Mouse (Mus musculus) erythroblast, embryonic 14.5 days (primary cell): ENCODE data around the gene Il17rc. TPM values are rescaled to one million over a fixed set of nuclear protein-coding genes. Genes with fewer than 3 reads are reported as not detected.

Experiments
- H3K27me3 ChIP-seq: 2 replicates; pipeline ENCODE4 v1.6.1; 2012; ENCODE audit warnings: inconsistent platforms; ENCODE audit not compliant: control insufficient read depth
- H3K36me3 ChIP-seq: 2 replicates; pipeline ENCODE4 v1.6.1; 2012; ENCODE audit warnings: mild to moderate bottlenecking, inconsistent platforms; ENCODE audit not compliant: control insufficient read depth
- H3K4me1 ChIP-seq: 2 replicates; pipeline ENCODE4 v1.6.1; 2012; ENCODE audit warnings: inconsistent platforms; ENCODE audit not compliant: control insufficient read depth
- H3K4me3 ChIP-seq: replicated peaks from 2 replicates; pipeline ENCODE3; 2012; ENCODE audit warnings: moderate library complexity, mild to moderate bottlenecking, inconsistent platforms
- H3K9me3 ChIP-seq: 2 replicates; pipeline ENCODE4 v1.6.1; 2012; ENCODE audit warnings: low read length, inconsistent platforms, mixed read lengths; ENCODE audit not compliant: control insufficient read depth
- GATA1 ChIP-seq: IDR thresholded peaks from 2 replicates; pipeline ENCODE4 v1.6.1; 2012; ENCODE audit warnings: low read length, inconsistent platforms, mixed read lengths
- TAL1 ChIP-seq: IDR thresholded peaks from 3 replicates; pipeline ENCODE4 v1.6.1; 2012; ENCODE audit warnings: low read length, inconsistent platforms, mixed read lengths
- polyA plus RNA-seq: library from polyadenylated mRNA; stranded (reverse); fragments of >175 nt; gene quantifications from 2 replicates; pipeline ENCODE4 v1.2.3, GENCODE M21; 2012

Gene Il17rc
- polyA plus RNA-seq, 1 experiment: not detected

GRCm38 (mm10) chr6:113444207-113444965, 26.8 kb upstream of the Il17rc start:
- no peaks in the 10 kb centered on the region for H3K9me3 ChIP-seq
- peaks cover 30% of the 10 kb centered on the region for H3K36me3 ChIP-seq
- peaks cover 19% of the 10 kb centered on the region for H3K4me1 ChIP-seq
- H3K27me3 ChIP-seq: no peaks in the 10 kb centered on the region
- no peak overlapping the region for H3K4me3 ChIP-seq
- no peak for TF ChIP-seq TAL1
- no peak for TF ChIP-seq GATA1

GRCm38 (mm10) chr6:113447639-113448038, 23.6 kb upstream of the Il17rc start:
- peaks cover 30% of the 10 kb centered on the region for H3K36me3 ChIP-seq
- no peaks in the 10 kb centered on the region for H3K9me3 ChIP-seq
- TF ChIP-seq GATA1 (no peak), TAL1 (no peak)
- H3K27me3 ChIP-seq: no peaks in the 10 kb centered on the region
- peaks cover 11% of the 10 kb centered on the region for H3K4me1 ChIP-seq
- H3K4me3 ChIP-seq: no peak overlapping the region

GRCm38 (mm10) chr6:113451839-113452238, 19.4 kb upstream of the Il17rc start:
- no peaks in the 10 kb centered on the region for H3K4me1 ChIP-seq
- H3K4me3 ChIP-seq: no peak overlapping the region
- H3K36me3 ChIP-seq: peaks cover 20% of the 10 kb centered on the region

GRCm38 (mm10) chr6:113455007-113455406, 16.2 kb upstream of the Il17rc start:
- H3K36me3 ChIP-seq: no peaks in the 10 kb centered on the region
- H3K9me3 ChIP-seq: no peaks in the 10 kb centered on the region
- no peak overlapping the region for H3K4me3 ChIP-seq
- no peaks in the 10 kb centered on the region; the same call in 1 of the 2 replicates for H3K27me3 ChIP-seq
- TF ChIP-seq TAL1 (no peak), GATA1 (no peak)
- no peaks in the 10 kb centered on the region for H3K4me1 ChIP-seq

More at GRCm38 (mm10) chr6:113451839-113452238, 19.4 kb upstream of the Il17rc start:
- Histone ChIP-seq H3K27me3 (no peaks in the 10 kb centered on the region), H3K9me3 (no peaks in the 10 kb centered on the region)
- TF ChIP-seq TAL1: no peak
- TF ChIP-seq GATA1: no peak

- Histone ChIP-seq H3K9me3 (no peaks in the 10 kb centered on the region), H3K36me3 (no peaks in the 10 kb centered on the region), H3K4me1 (no peaks in the 10 kb centered on the region), H3K27me3 (no peaks in the 10 kb centered on the region; the same call in 1 of the 2 replicates), H3K4me3 (no peak within 1 kb of the TSS)
- TF ChIP-seq TAL1 (no peak), GATA1 (no peak)
Observed at GRCm38 (mm10) chr6:113457952-113458534, 13.2 kb upstream of the Il17rc start, which contains the start of gene Il17re. TSS of gene Il17re (plus strand) at chr6:113458484.

GRCm38 (mm10) chr6:113458635-113459034, 12.6 kb upstream of the Il17rc start:
- Histone ChIP-seq H3K4me1 (no peaks in the 10 kb centered on the region), H3K27me3 (no peaks in the 10 kb centered on the region; the same call in 1 of the 2 replicates), H3K4me3 (no peak overlapping the region), H3K9me3 (no peaks in the 10 kb centered on the region), H3K36me3 (no peaks in the 10 kb centered on the region)
- TF ChIP-seq GATA1 (no peak), TAL1 (no peak)

- H3K9me3 ChIP-seq: no peaks in the 10 kb centered on the region
- H3K4me1 ChIP-seq: peaks cover 2% of the 10 kb centered on the region
- no peak for TF ChIP-seq GATA1
- TF ChIP-seq TAL1: no peak
- 0 out of 2 replicates have a peak, but pooled peaks cover 2% of the 10 kb centered on the region for H3K27me3 ChIP-seq
- no peak overlapping the region for H3K4me3 ChIP-seq
- H3K36me3 ChIP-seq: no peaks in the 10 kb centered on the region
Observed at GRCm38 (mm10) chr6:113464040-113464439, 7.2 kb upstream of the Il17rc start.

- Histone ChIP-seq H3K36me3 (no peaks in the 10 kb centered on the region), H3K4me1 (peaks cover 11% of the 10 kb centered on the region), H3K4me3 (no peak overlapping the region), H3K9me3 (no peaks in the 10 kb centered on the region), H3K27me3 (peaks cover 18% of the 10 kb centered on the region)
- TF ChIP-seq GATA1 (no peak), TAL1 (no peak)
Observed at GRCm38 (mm10) chr6:113465602-113466001, 5.6 kb upstream of the Il17rc start.

GRCm38 (mm10) chr6:113468512-113468911, 2.7 kb upstream of the Il17rc start:
- H3K4me3 ChIP-seq: no peak overlapping the region

More at GRCm38 (mm10) chr6:113468512-113468911, 2.7 kb upstream of the Il17rc start:
- no peaks in the 10 kb centered on the region for H3K36me3 ChIP-seq
- no peak for TF ChIP-seq TAL1
- TF ChIP-seq GATA1: no peak
- H3K27me3 ChIP-seq: peaks cover 32% of the 10 kb centered on the region
- peaks cover 13% of the 10 kb centered on the region for H3K4me1 ChIP-seq
- no peaks in the 10 kb centered on the region for H3K9me3 ChIP-seq
